Mouse (Mus musculus): ENCODE measurements at regions not wholly inside any gene's neighbourhood (a gene's known extent, or its start where the extent isn't known, plus 50 kb on each side); places are given as distances from the start of the nearest gene placed in this dataset.

GRCm38 (mm10) chr2:46239874-46240273, 1122.7 kb upstream of the Zeb2 start:
- no peak overlapping the region for H3K4me3 ChIP-seq (ENCODE audit: low read depth, low read length)
- no peak overlapping the region for H3K4me2 ChIP-seq (ENCODE audit: low read depth, low read length)
- no peaks in the 10 kb centered on the region for H3K36me3 ChIP-seq (ENCODE audit: control insufficient read depth, insufficient read depth, low read length)
- no peaks in the 10 kb centered on the region for H3K27me3 ChIP-seq (replicated peaks; ENCODE audit: control insufficient read depth, insufficient read depth, low read length)
- 63% methylated on average over 4 of the region's 4 CpGs for WGBS
- H3K27ac ChIP-seq (replicated peaks; ENCODE audit: low read depth, low read length), result no peak overlapping the region
- DNase-seq (ENCODE audit: low spot score) (no peak), ATAC-seq (ENCODE audit: low read depth) (no peak)
- H3K9ac ChIP-seq (ENCODE audit: low read depth, low read length), result no peak overlapping the region
- no peaks in the 10 kb centered on the region for H3K4me1 ChIP-seq (ENCODE audit: control insufficient read depth, insufficient read depth, low read length)
- no peaks in the 10 kb centered on the region for H3K9me3 ChIP-seq (ENCODE audit: control insufficient read depth, low read length)

GRCm38 (mm10) chr2:46230791-46231450, 1113.7 kb upstream of the Zeb2 start:
- Histone ChIP-seq H3K4me1 (ENCODE audit: control insufficient read depth, insufficient read depth, low read length) (no peaks in the 10 kb centered on the region), H3K27ac (replicated peaks; ENCODE audit: low read depth, low read length) (no peak overlapping the region), H3K4me3 (ENCODE audit: low read depth, low read length) (no peak overlapping the region), H3K9me3 (ENCODE audit: control insufficient read depth, low read length) (no peaks in the 10 kb centered on the region), H3K9ac (ENCODE audit: low read depth, low read length) (no peak overlapping the region), H3K36me3 (ENCODE audit: control insufficient read depth, insufficient read depth, low read length) (no peaks in the 10 kb centered on the region), H3K27me3 (replicated peaks; ENCODE audit: control insufficient read depth, insufficient read depth, low read length) (no peaks in the 10 kb centered on the region), H3K4me2 (ENCODE audit: low read depth, low read length) (no peak overlapping the region)
- ATAC-seq (ENCODE audit: low read depth) (no peak), DNase-seq (ENCODE audit: low spot score) (no peak)
- WGBS, result 76% methylated on average over 2 of the region's 2 CpGs

- H3K27me3 ChIP-seq (replicated peaks; ENCODE audit: control insufficient read depth, insufficient read depth, low read length), result no peaks in the 10 kb centered on the region
- no peak overlapping the region for H3K4me3 ChIP-seq (ENCODE audit: low read depth, low read length)
- no peak overlapping the region for H3K27ac ChIP-seq (replicated peaks; ENCODE audit: low read depth, low read length)
- ATAC-seq (ENCODE audit: low read depth), result no peak
- no peaks in the 10 kb centered on the region for H3K9me3 ChIP-seq (ENCODE audit: control insufficient read depth, low read length)
- DNase-seq (ENCODE audit: low spot score), result no peak
- no peaks in the 10 kb centered on the region for H3K4me1 ChIP-seq (ENCODE audit: control insufficient read depth, insufficient read depth, low read length)
- H3K9ac ChIP-seq (ENCODE audit: low read depth, low read length), result no peak overlapping the region
- WGBS, result 87% methylated on average over 7 of the region's 7 CpGs
- H3K4me2 ChIP-seq (ENCODE audit: low read depth, low read length), result no peak overlapping the region
- no peaks in the 10 kb centered on the region for H3K36me3 ChIP-seq (ENCODE audit: control insufficient read depth, insufficient read depth, low read length)
Observed at GRCm38 (mm10) chr2:46218336-46218957, 1101.3 kb upstream of the Zeb2 start.

- no peak overlapping the region for H3K9ac ChIP-seq (ENCODE audit: low read depth, low read length)
- no peak overlapping the region for H3K4me3 ChIP-seq (ENCODE audit: low read depth, low read length)
- no peaks in the 10 kb centered on the region for H3K36me3 ChIP-seq (ENCODE audit: control insufficient read depth, insufficient read depth, low read length)
- H3K4me2 ChIP-seq (ENCODE audit: low read depth, low read length), result no peak overlapping the region
- H3K4me1 ChIP-seq (ENCODE audit: control insufficient read depth, insufficient read depth, low read length), result no peaks in the 10 kb centered on the region
- no peaks in the 10 kb centered on the region for H3K9me3 ChIP-seq (ENCODE audit: control insufficient read depth, low read length)
- no peaks in the 10 kb centered on the region for H3K27me3 ChIP-seq (replicated peaks; ENCODE audit: control insufficient read depth, insufficient read depth, low read length)
- no peak for DNase-seq (ENCODE audit: low spot score)
- H3K27ac ChIP-seq (replicated peaks; ENCODE audit: low read depth, low read length), result no peak overlapping the region
- 63% methylated on average over 1 of the region's 1 CpGs for WGBS
- ATAC-seq (ENCODE audit: low read depth), result no peak
Observed at GRCm38 (mm10) chr2:46199341-46199740, 1082.1 kb upstream of the Zeb2 start.

GRCm38 (mm10) chr2:46187265-46187888, 1070.2 kb upstream of the Zeb2 start:
- Histone ChIP-seq H3K9me3 (ENCODE audit: control insufficient read depth, low read length) (no peaks in the 10 kb centered on the region), H3K4me2 (ENCODE audit: low read depth, low read length) (no peak overlapping the region), H3K27ac (replicated peaks; ENCODE audit: low read depth, low read length) (no peak overlapping the region), H3K36me3 (ENCODE audit: control insufficient read depth, insufficient read depth, low read length) (no peaks in the 10 kb centered on the region), H3K4me1 (ENCODE audit: control insufficient read depth, insufficient read depth, low read length) (no peaks in the 10 kb centered on the region), H3K9ac (ENCODE audit: low read depth, low read length) (no peak overlapping the region), H3K4me3 (ENCODE audit: low read depth, low read length) (no peak overlapping the region), H3K27me3 (replicated peaks; ENCODE audit: control insufficient read depth, insufficient read depth, low read length) (no peaks in the 10 kb centered on the region)
- DNase-seq (ENCODE audit: low spot score), result peak; percentile 91
- peak; percentile 96 for ATAC-seq (ENCODE audit: low read depth)

GRCm38 (mm10) chr2:46183241-46183640, 1066.0 kb upstream of the Zeb2 start:
- ATAC-seq (ENCODE audit: low read depth) (no peak), DNase-seq (ENCODE audit: low spot score) (no peak)
- Histone ChIP-seq H3K36me3 (ENCODE audit: control insufficient read depth, insufficient read depth, low read length) (no peaks in the 10 kb centered on the region), H3K4me2 (ENCODE audit: low read depth, low read length) (no peak overlapping the region), H3K9me3 (ENCODE audit: control insufficient read depth, low read length) (no peaks in the 10 kb centered on the region), H3K27me3 (replicated peaks; ENCODE audit: control insufficient read depth, insufficient read depth, low read length) (no peaks in the 10 kb centered on the region; the same call in 1 of the 2 replicates), H3K27ac (replicated peaks; ENCODE audit: low read depth, low read length) (no peak overlapping the region), H3K4me1 (ENCODE audit: control insufficient read depth, insufficient read depth, low read length) (no peaks in the 10 kb centered on the region), H3K4me3 (ENCODE audit: low read depth, low read length) (no peak overlapping the region), H3K9ac (ENCODE audit: low read depth, low read length) (no peak overlapping the region)
- 38% methylated on average over 2 of the region's 2 CpGs for WGBS

GRCm38 (mm10) chr2:46179741-46180140, 1062.5 kb upstream of the Zeb2 start:
- ATAC-seq (ENCODE audit: low read depth) (no peak), DNase-seq (ENCODE audit: low spot score) (no peak)
- Histone ChIP-seq H3K4me3 (ENCODE audit: low read depth, low read length) (no peak overlapping the region), H3K27ac (replicated peaks; ENCODE audit: low read depth, low read length) (no peak overlapping the region), H3K27me3 (replicated peaks; ENCODE audit: control insufficient read depth, insufficient read depth, low read length) (no peaks in the 10 kb centered on the region; the same call in 1 of the 2 replicates), H3K9ac (ENCODE audit: low read depth, low read length) (no peak overlapping the region), H3K36me3 (ENCODE audit: control insufficient read depth, insufficient read depth, low read length) (no peaks in the 10 kb centered on the region), H3K4me2 (ENCODE audit: low read depth, low read length) (no peak overlapping the region), H3K9me3 (ENCODE audit: control insufficient read depth, low read length) (no peaks in the 10 kb centered on the region), H3K4me1 (ENCODE audit: control insufficient read depth, insufficient read depth, low read length) (no peaks in the 10 kb centered on the region)
- 52% methylated on average over 4 of the region's 4 CpGs for whole genome bisulfite sequencing

- Histone ChIP-seq H3K4me2 (ENCODE audit: low read depth, low read length) (no peak overlapping the region), H3K9ac (ENCODE audit: low read depth, low read length) (no peak overlapping the region), H3K27ac (replicated peaks; ENCODE audit: low read depth, low read length) (no peak overlapping the region), H3K4me1 (ENCODE audit: control insufficient read depth, insufficient read depth, low read length) (no peaks in the 10 kb centered on the region), H3K4me3 (ENCODE audit: low read depth, low read length) (no peak overlapping the region), H3K36me3 (ENCODE audit: control insufficient read depth, insufficient read depth, low read length) (no peaks in the 10 kb centered on the region), H3K27me3 (replicated peaks; ENCODE audit: control insufficient read depth, insufficient read depth, low read length) (no peaks in the 10 kb centered on the region), H3K9me3 (ENCODE audit: control insufficient read depth, low read length) (no peaks in the 10 kb centered on the region)
- 34% methylated on average over 1 of the region's 1 CpGs for WGBS
- no peak for ATAC-seq (ENCODE audit: low read depth)
- DNase-seq (ENCODE audit: low spot score), result no peak
Observed at GRCm38 (mm10) chr2:46168488-46168887, 1051.3 kb upstream of the Zeb2 start.

GRCm38 (mm10) chr2:46149848-46150247, 1032.7 kb upstream of the Zeb2 start:
- Histone ChIP-seq H3K4me2 (ENCODE audit: low read depth, low read length) (no peak overlapping the region), H3K27me3 (replicated peaks; ENCODE audit: control insufficient read depth, insufficient read depth, low read length) (no peaks in the 10 kb centered on the region), H3K9me3 (ENCODE audit: control insufficient read depth, low read length) (no peaks in the 10 kb centered on the region), H3K4me1 (ENCODE audit: control insufficient read depth, insufficient read depth, low read length) (no peaks in the 10 kb centered on the region), H3K36me3 (ENCODE audit: control insufficient read depth, insufficient read depth, low read length) (no peaks in the 10 kb centered on the region), H3K9ac (ENCODE audit: low read depth, low read length) (no peak overlapping the region), H3K4me3 (ENCODE audit: low read depth, low read length) (no peak overlapping the region), H3K27ac (replicated peaks; ENCODE audit: low read depth, low read length) (no peak overlapping the region)
- WGBS, result 87% methylated on average over 3 of the region's 3 CpGs
- ATAC-seq (ENCODE audit: low read depth) (no peak), DNase-seq (ENCODE audit: low spot score) (no peak)
